In the genomic region with DNA sequence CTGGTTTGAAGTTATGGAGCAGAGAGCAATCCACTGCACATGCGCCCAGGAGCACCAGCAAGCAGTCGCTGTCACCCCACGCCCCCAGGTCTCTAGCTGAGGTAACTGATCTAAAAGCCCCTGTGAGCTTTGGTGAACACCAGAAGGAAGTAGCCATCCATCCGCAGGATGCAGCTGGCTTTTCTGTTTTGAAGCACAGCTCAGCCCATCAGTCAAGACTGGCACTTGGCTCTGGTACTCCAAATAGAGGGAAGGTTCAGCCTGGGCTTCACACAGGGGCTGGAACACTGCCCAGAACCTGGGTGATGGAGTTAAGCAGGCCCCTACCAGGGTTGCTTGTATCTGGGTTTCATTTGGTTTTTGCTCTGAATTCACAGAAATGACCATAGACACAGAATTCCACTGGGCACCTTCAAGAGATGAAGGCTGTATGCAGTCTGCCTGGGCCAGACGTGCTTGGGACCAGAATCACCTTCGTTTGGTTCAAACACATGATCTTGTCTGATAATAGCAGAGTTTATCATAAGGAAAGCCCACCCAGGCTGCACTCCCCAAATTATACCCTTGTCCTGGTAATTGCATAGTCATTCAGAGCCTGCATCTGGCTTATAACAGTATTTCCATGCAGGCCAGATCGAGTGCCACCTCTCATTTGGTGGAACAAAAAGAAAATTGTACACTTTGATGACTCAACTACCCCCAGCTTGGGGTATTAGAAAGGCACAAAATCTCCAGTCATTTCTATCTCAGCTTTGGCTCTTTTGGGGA, we compare ENCODE assay signal across 10 mouse cellular contexts. TPM values are rescaled to one million over a fixed set of nuclear protein-coding genes. Genes with fewer than 3 reads are reported as not detected.
DNase-seq lines count a peak whose midpoint lies in the region; ATAC-seq lines count a peak whose summit lies in the region.
"Had no signal": no experiment of that assay in that cellular context is flagged by ENCODE, and none has a peak within 500 bp of the region (broad histone marks: within the 10 kb centered on the region; RNA-seq: fewer than 3 reads in every experiment).

No protein-coding gene starts in this region.

- H3K9ac ChIP-seq in stomach, embryonic 16.5 days (ENCODE audit: low read length): no peak overlapping the region

- no peak overlapping the region for H3K4me2 ChIP-seq in stomach, embryonic 16.5 days (ENCODE audit: low read depth, low read length)
- H3K4me2 ChIP-seq: heart, embryonic 11.5 days had no signal

- no peaks in the 10 kb centered on the region for H3K9me3 ChIP-seq in stomach, embryonic 16.5 days (replicated peaks; ENCODE audit: control insufficient read depth, low read length)

- ATAC-seq in granulocyte monocyte progenitor cell, adult 5-6 weeks (replicated peaks; ENCODE audit: poor library complexity, severe bottlenecking): peak; percentile 72
- ATAC-seq in stomach, embryonic 16.5 days (ENCODE audit: insufficient read depth, low FRiP score): peak; percentile 72
- ATAC-seq: Patski had no signal

- DNase-seq in kidney, postnatal 14 days: peak; percentile 43
- no peak for DNase-seq in kidney, adult 18-20 months
- DNase-seq in right cerebral cortex, postnatal 10 days (ENCODE audit: low spot score in 2 of 2): peak; percentile 76 to 80
- DNase-seq in right cerebral cortex, adult 18-20 months: no peak
- no peak for DNase-seq in spleen, postnatal 14 days (ENCODE audit: low spot score in 2 of 2)
- DNase-seq: layer of hippocampus, adult 9-11 months had no signal

- H3K27ac ChIP-seq in stomach, embryonic 16.5 days (ENCODE audit: low read length): 0 out of 2 replicates have a peak overlapping the region, but pooled peaks have one; percentile 31

- H3K27me3 ChIP-seq in stomach, embryonic 16.5 days (ENCODE audit: control insufficient read depth, insufficient read depth, low read length): no peaks in the 10 kb centered on the region
- H3K27me3 ChIP-seq: Patski had no signal

- no peaks in the 10 kb centered on the region for H3K36me3 ChIP-seq in stomach, embryonic 16.5 days (ENCODE audit: control insufficient read depth, insufficient read depth, low read length)

- no peak overlapping the region for H3K4me3 ChIP-seq in stomach, embryonic 16.5 days (replicated peaks; ENCODE audit: low read length)

- 47% methylated on average over 7 of the region's 7 CpGs for WGBS in stomach, embryonic 16.5 days

- H3K4me1 ChIP-seq in stomach, embryonic 16.5 days (ENCODE audit: control insufficient read depth, insufficient read depth, low read length): peaks cover 35% of the 10 kb centered on the region

RNA-seq across cellular contexts. Expression of gene Rhob, which starts 27.0 kb away (rescaled TPM):
- 75.2 and 78.3 TPM in 2 replicates for total RNA-seq in granulocyte monocyte progenitor cell, adult 5-6 weeks (2014; fragmentation: Nextera tagmentation)
- 64.8 and 67.6 TPM in 2 replicates for total RNA-seq in granulocyte monocyte progenitor cell, adult 5-6 weeks (2017)
- polyA plus RNA-seq in stomach, embryonic 16.5 days (2015; fragmentation: Nextera tagmentation; extraction: Ambion mirVana): 32.0 and 34.3 TPM in 2 replicates

Comparison
In these comparisons a context has a peak if more than half of its experiments do, and no peak if none do; other contexts are left out.
1. DNase-seq: peak in kidney, postnatal 14 days (single experiment) and right cerebral cortex, postnatal 10 days (2 of 2); none in kidney, adult 18-20 months (single experiment), right cerebral cortex, adult 18-20 months (single experiment) and spleen, postnatal 14 days (0 of 2).